Mouse (Mus musculus) midbrain, embryonic 14.5 days (tissue): Measurements from ENCODE around the gene Pheta2. TPM values are rescaled to one million over a fixed set of nuclear protein-coding genes. Genes with fewer than 3 reads are reported as not detected.
"Not testable (repeated sequence)": the region's sequence is repeated elsewhere in the genome, so short reads cannot be mapped to it uniquely, and the experiment has no call there.

ENCODE experiments used
- ATAC-seq: fragments of 200-750 bp; cut with Nextera tagmentation; 2 replicates; pipeline ENCODE4 v1.8.0; 2017; ENCODE audit warnings: moderate number of reproducible peaks, moderate library complexity; ENCODE audit not compliant: low FRiP score, low TSS enrichment
- DNase-seq: peaks from one replicate; pipeline ENCODE4 v3.0.0-alpha.2; 2015
- H3K27ac ChIP-seq: fragments of 300-500 bp; sonication (generic); replicated peaks from 2 replicates; pipeline ENCODE4 v1.5.1; 2014; ENCODE audit warnings: mild to moderate bottlenecking, low read depth, low read length, moderate library complexity
- H3K27me3 ChIP-seq: fragments of 300-500 bp; sonication (generic); 2 replicates; pipeline ENCODE4 v1.6.1; 2014; ENCODE audit warnings: low read length, control low read depth, mixed read lengths; ENCODE audit not compliant: control insufficient read depth, insufficient read depth
- H3K36me3 ChIP-seq: fragments of 300-500 bp; sonication (generic); 2 replicates; pipeline ENCODE4 v1.6.1; 2014; ENCODE audit warnings: low read length, control low read depth; ENCODE audit not compliant: control insufficient read depth, insufficient read depth
- H3K4me1 ChIP-seq: fragments of 300-500 bp; sonication (generic); 2 replicates; pipeline ENCODE4 v1.6.1; 2014; ENCODE audit warnings: mild to moderate bottlenecking, antibody characterized with exemption, low read length, control low read depth; ENCODE audit not compliant: control insufficient read depth, insufficient read depth
- H3K4me2 ChIP-seq: fragments of 300-500 bp; sonication (generic); 2 replicates; pipeline ENCODE4 v1.6.1; 2014; ENCODE audit warnings: mild to moderate bottlenecking, low read length, moderate library complexity
- H3K4me3 ChIP-seq: fragments of 300-500 bp; sonication (generic); replicated peaks from 2 replicates; pipeline ENCODE4 v1.5.1; 2014; ENCODE audit warnings: low read depth, low read length
- H3K9ac ChIP-seq: fragments of 300-500 bp; sonication (generic); replicated peaks from 2 replicates; pipeline ENCODE4 v1.6.1; 2014; ENCODE audit warnings: mild to moderate bottlenecking, low read length, moderate library complexity
- H3K9me3 ChIP-seq: fragments of 300-500 bp; sonication (generic); 2 replicates; pipeline ENCODE4 v1.6.1; 2016; ENCODE audit warnings: low read length, control low read depth, mixed read lengths; ENCODE audit not compliant: control insufficient read depth
- WGBS: fragments of 180-500 bp; shearing (Covaris S2); extraction: QIAGEN DNeasy Blood & Tissue Kit; methylation state at CpG from one replicate; pipeline ENCODE4 v1.1.7; 2014; 5-methylcytosine and 5-hydroxymethylcytosine counted together
- polyA plus RNA-seq: library from polyadenylated mRNA; unstranded; fragments of >200 nt; fragmentation: Nextera tagmentation; extraction: Ambion mirVana; gene quantifications from 2 replicates; pipeline ENCODE4 v1.2.1, GENCODE M21; 2014

Gene Pheta2
- polyA plus RNA-seq, 1 experiment from 2014 or later = 1.3 TPM

GRCm38 (mm10) chr15:82353745-82354113 lies 15.0 kb downstream of the Pheta2 start:
- peaks cover 13% of the 10 kb centered on the region for H3K4me1 ChIP-seq
- peaks cover 24% of the 10 kb centered on the region for H3K36me3 ChIP-seq
- DNase-seq (peak; percentile 27), ATAC-seq (peak; percentile 66)
- H3K9me3 ChIP-seq = no peaks in the 10 kb centered on the region
- WGBS = under 1% methylated on average over 23 of the region's 23 CpGs
- H3K27me3 ChIP-seq = no peaks in the 10 kb centered on the region
- H3K4me2 ChIP-seq = peak overlapping the region; percentile 85
- peak overlapping the region; percentile 89 for H3K27ac ChIP-seq
- peak overlapping the region; percentile 87 for H3K4me3 ChIP-seq
- H3K9ac ChIP-seq = peak overlapping the region; percentile 97

GRCm38 (mm10) chr15:82354126-82354945 lies 15.6 kb downstream of the Pheta2 start, which contains the start of gene Ndufa6:
Ndufa6 (minus strand) TSS chr15:82354322.
- Histone ChIP-seq H3K4me3 (peak within 1 kb of the TSS; percentile 87), H3K27me3 (no peaks in the 10 kb centered on the region), H3K9ac (peak within 1 kb of the TSS; percentile 97), H3K36me3 (peaks cover 18% of the 10 kb centered on the region), H3K4me1 (peaks cover 13% of the 10 kb centered on the region), H3K27ac (peak within 1 kb of the TSS; percentile 89), H3K4me2 (peak within 1 kb of the TSS; percentile 85), H3K9me3 (no peaks in the 10 kb centered on the region)
- ATAC-seq (peak; percentile 99), DNase-seq (peak; percentile 99)
- 2% methylated on average over 57 of the region's 57 CpGs for WGBS

- no peaks in the 10 kb centered on the region for H3K9me3 ChIP-seq
- WGBS = 69% methylated on average over 22 of the region's 22 CpGs
- no peak overlapping the region for H3K9ac ChIP-seq
- H3K4me1 ChIP-seq = peaks cover 3% of the 10 kb centered on the region; the same call in 1 of the 2 replicates
- DNase-seq (no peak), ATAC-seq (no peak)
- no peak overlapping the region for H3K27ac ChIP-seq
- H3K36me3 ChIP-seq = no peaks in the 10 kb centered on the region
- no peak overlapping the region for H3K4me2 ChIP-seq
- no peaks in the 10 kb centered on the region for H3K27me3 ChIP-seq
- H3K4me3 ChIP-seq = no peak overlapping the region
These were observed 19.9 kb downstream of the Pheta2 start for GRCm38 (mm10) chr15:82358431-82359260.

GRCm38 (mm10) chr15:82361459-82362018 lies 22.8 kb downstream of the Pheta2 start:
- no peak for ATAC-seq
- no peaks in the 10 kb centered on the region for H3K36me3 ChIP-seq
- no peak overlapping the region for H3K27ac ChIP-seq
- H3K4me3 ChIP-seq = no peak overlapping the region
- 78% methylated on average over 11 of the region's 11 CpGs for WGBS
- no peaks in the 10 kb centered on the region for H3K4me1 ChIP-seq
- no peaks in the 10 kb centered on the region for H3K9me3 ChIP-seq
- no peak overlapping the region for H3K4me2 ChIP-seq
- H3K27me3 ChIP-seq = no peaks in the 10 kb centered on the region
- DNase-seq = no peak
- H3K9ac ChIP-seq = no peak overlapping the region

GRCm38 (mm10) chr15:82362234-82362633 lies 23.5 kb downstream of the Pheta2 start:
- Histone ChIP-seq H3K36me3 (no peaks in the 10 kb centered on the region), H3K4me1 (no peaks in the 10 kb centered on the region), H3K9me3 (no peaks in the 10 kb centered on the region), H3K9ac (no peak overlapping the region), H3K27ac (no peak overlapping the region), H3K4me2 (no peak overlapping the region), H3K27me3 (no peaks in the 10 kb centered on the region), H3K4me3 (no peak overlapping the region)
- WGBS = 88% methylated on average over 4 of the region's 4 CpGs
- ATAC-seq (no peak), DNase-seq (no peak)

GRCm38 (mm10) chr15:82363801-82364200 lies 25.1 kb downstream of the Pheta2 start:
- not testable (repeated sequence) for ATAC-seq, H3K4me3 ChIP-seq, H3K4me1 ChIP-seq, H3K36me3 ChIP-seq, H3K4me2 ChIP-seq, DNase-seq, H3K9me3 ChIP-seq, H3K27ac ChIP-seq, H3K27me3 ChIP-seq, H3K9ac ChIP-seq
- 75% methylated on average over 7 of the region's 12 CpGs for WGBS

GRCm38 (mm10) chr15:82364561-82364960 lies 25.8 kb downstream of the Pheta2 start:
- 10% methylated on average over 6 of the region's 9 CpGs for WGBS
- H3K27ac ChIP-seq, ATAC-seq: not testable (repeated sequence)

GRCm38 (mm10) chr15:82368146-82368545 lies 29.4 kb downstream of the Pheta2 start:
- Histone ChIP-seq H3K9me3 (no peaks in the 10 kb centered on the region), H3K27me3 (no peaks in the 10 kb centered on the region), H3K36me3 (no peaks in the 10 kb centered on the region), H3K9ac (no peak overlapping the region), H3K4me3 (no peak overlapping the region), H3K4me2 (no peak overlapping the region), H3K4me1 (no peaks in the 10 kb centered on the region), H3K27ac (no peak overlapping the region)
- no peak for DNase-seq
- no peak for ATAC-seq
- WGBS = 97% methylated on average over 4 of the region's 4 CpGs

More at GRCm38 (mm10) chr15:82364561-82364960, 25.8 kb downstream of the Pheta2 start:
- not testable (repeated sequence) for H3K36me3 ChIP-seq, H3K27me3 ChIP-seq, H3K4me3 ChIP-seq, H3K4me1 ChIP-seq, H3K9me3 ChIP-seq, DNase-seq, H3K9ac ChIP-seq, H3K4me2 ChIP-seq
